Mouse (Mus musculus) B cell, adult 2 months (primary cell): Measurements from ENCODE around the gene Serpinb9b.
"Not testable (repeated sequence)": the region's sequence is repeated elsewhere in the genome, so short reads cannot be mapped to it uniquely, and the experiment has no call there.

Experiments
- DNase-seq, 2 experiments: peaks; one replicate each; pipeline ENCODE4 v3.0.0; 2022

Serpinb9b gene

DNA sequence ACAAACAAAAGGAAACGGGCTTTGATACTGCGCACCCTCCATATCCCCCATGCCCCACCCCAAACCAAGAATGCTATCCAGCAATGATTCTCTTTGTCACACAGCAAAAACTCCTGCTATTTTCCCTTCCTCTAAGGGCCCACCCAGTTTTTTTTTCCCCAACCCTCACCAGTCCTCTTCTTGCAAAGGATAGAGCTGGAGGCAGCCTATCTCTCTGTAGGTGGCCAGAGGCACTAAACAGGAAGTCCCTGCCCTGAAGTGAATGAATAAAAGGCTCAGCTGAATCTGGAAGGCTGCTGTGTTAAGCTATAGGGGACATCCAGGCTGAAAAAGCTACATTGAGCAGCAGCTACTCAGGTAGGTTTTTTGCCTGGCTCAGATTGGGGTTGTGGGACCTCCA is at the start of gene Serpinb9b:
Serpinb9b (plus strand) TSS at position 173 of the 400 bp plus-strand sequence.
- DNase-seq = no peak

DNA sequence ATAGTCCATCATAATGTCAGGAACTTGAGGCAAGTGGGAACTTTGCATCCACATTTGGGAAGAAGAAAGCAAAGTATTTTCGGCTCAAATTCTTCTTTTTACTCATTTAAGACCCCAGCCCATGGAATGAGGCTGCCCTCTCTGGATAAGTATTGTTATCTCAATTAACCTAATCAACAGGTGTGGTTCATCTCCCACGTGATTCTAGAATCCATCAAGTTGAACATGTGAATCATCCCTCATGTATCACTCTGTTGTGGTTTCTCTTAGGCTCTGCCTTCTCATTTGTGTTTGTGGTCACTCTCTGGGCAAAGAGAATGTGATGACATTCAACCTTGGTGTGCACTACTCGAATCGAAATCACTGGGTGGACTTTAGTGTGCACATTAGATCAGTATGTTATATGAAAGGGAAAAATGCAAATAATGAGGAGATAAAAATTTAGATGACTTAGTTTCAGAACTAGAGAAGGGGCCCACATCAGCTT is 44.6 kb upstream of the Serpinb9b start:
- no peak for DNase-seq

DNA sequence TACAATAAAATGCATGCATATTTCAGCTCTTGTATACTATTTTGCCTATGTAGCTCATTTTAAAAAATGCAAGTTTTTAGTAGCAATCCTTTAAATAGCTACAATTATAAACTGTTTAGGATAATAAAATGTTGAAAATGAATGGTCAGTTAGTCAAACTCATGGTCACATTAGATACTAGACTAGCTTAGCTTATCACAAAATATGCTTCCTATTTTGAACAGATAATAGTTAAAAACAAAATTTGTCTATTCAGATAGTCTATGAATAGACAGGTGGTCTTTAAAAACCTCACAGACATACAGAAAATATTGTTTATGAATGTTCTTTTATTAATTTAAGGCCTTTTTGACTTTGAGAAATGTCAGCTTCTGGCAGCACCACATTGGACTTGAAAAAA is 41.0 kb upstream of the Serpinb9b start:
- no peak for DNase-seq

DNA sequence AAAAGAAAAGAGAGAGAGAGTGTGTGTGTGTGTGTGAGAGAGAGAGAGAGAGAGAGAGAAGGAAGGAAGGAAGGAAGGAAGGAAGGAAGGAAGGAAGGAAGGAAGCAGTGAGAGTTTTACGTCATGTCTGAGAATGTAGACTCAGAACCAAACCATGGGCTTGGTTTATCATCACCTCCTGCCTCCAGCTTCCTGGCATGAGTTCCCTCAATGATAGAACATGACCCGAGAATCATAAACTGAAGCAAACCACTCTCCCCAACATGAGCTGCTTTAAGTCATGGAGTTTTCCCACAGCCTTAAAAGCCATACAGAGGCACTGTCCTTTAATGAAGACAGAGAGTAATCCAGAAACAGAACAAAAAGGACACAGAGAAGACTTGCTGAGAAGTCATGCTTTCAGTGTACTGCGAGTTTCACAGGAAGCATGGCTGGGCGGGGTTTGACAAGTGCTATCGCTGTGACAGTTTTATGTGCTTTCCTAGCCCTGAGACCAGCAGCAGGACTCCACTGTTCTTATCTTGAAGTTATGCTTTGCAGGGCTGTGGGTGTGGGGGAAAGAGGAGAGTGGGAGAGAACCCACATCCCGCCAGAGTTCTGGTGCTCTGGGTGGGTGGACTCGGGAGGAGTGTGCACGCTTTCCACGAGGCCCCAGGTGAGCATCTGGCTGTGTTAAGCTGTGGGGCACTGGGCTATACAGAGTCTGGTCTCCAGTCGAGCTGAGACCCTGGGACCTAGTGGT is 33.9 kb upstream of the Serpinb9b start:
- peak; percentile 43 to 44 for DNase-seq

DNA sequence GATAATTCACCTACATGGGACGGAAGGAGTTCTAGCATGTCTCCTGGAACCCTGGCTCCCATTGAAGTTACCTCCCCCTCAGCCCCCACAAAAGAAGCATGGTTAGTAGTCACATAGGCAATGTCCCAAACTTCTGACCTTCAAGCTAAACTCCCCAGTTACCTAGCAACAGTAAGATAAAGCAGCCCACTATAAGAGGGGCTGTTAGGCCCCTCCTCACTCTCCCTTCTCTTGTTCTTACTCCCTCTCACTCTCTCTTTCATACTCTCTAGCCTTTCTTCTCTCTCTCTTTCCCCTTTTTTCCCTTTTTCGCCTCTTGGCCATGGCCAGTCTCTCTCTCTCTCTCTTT is 33.3 kb upstream of the Serpinb9b start:
- no peak for DNase-seq

GRCm38 (mm10) chr13:32995051-32995450 is 32.2 kb upstream of the Serpinb9b start:
- DNase-seq = no peak

- no peak for DNase-seq
These were observed 25.9 kb upstream of the Serpinb9b start for GRCm38 (mm10) chr13:33001341-33001740.

GRCm38 (mm10) chr13:33002950-33003349 is 24.3 kb upstream of the Serpinb9b start, which contains the start of gene Serpinb9:
TSS of gene Serpinb9 (plus strand) at chr13:33003250.
- no peak for DNase-seq

GRCm38 (mm10) chr13:33003523-33004413 is 23.4 kb upstream of the Serpinb9b start:
- no peak for DNase-seq

GRCm38 (mm10) chr13:33004414-33005105 is 22.7 kb upstream of the Serpinb9b start:
- peak; percentile 82 to 84 for DNase-seq

GRCm38 (mm10) chr13:33005501-33006075 is 21.6 kb upstream of the Serpinb9b start:
- DNase-seq = no peak

GRCm38 (mm10) chr13:33006555-33006954 is 20.7 kb upstream of the Serpinb9b start:
- no peak for DNase-seq

GRCm38 (mm10) chr13:33012395-33012794 is 14.8 kb upstream of the Serpinb9b start:
- DNase-seq = no peak

DNA sequence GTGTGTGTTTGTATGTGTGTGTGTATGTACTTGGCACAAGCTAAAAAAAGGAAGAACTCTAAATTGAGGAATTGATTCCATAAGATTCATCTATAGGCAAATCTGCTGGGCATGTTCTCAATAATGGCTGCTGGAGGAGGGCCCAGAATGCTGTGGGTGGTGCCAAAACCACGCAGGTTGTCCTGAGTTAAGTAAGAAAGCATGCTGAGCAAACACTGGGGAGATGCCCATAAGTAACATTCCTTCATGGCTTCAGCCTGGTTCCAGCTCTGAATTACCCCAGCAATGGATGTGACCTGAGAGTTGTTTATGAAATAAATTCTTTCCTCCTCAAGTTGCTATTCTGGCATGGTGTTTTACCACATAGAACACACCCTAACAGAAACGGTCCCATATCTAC is 13.9 kb upstream of the Serpinb9b start:
- DNase-seq = no peak

DNA sequence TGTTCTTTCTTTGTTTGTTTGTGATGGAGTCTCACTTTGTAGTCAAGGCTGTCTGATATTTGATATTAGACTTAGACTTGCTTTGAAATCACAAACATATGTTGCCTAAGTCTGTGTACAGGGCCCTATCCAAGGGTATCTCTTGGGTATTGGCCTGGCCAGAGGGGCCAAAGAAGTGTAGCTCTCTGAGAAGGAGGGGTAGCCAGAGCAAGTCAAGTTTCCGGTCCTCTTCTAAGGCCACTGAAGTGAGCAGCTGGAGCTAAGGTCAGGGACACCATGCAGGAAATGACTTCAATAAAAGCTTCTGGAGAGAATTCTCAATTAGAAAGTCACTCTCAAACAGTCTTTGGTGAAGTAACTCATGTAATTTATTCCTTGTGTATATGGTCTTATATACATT is 4.8 kb upstream of the Serpinb9b start:
- no peak for DNase-seq

DNA sequence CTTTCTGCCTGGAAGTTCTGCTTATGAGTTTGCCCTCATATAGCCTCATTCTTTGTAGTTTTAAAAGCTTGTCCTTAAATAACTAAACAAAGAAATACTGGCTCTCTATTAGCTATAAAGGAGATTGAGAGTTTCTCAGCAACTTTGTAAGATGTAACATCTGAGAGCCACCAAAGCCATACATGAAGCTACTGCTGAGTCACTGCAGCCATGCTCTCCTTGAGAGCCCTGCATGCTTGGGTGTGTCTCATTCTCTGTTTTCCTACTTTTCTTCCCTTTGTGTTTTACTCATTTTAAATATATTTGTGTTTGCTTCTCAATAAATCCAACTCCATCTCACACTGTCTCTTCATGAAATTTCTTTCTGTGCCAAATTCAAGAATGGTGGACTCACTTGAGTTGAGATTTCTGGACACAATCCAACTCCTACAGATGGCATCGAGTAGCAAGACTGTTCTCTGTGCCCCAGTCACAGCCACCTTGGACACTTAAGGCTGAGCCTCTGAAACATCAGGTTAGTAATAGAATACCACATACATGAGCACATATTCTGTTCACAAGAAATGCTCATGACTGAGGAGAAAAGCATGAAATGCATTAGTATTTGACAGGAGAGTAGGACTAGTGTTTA is 674 bp upstream of the Serpinb9b start:
- DNase-seq = no peak

GRCm38 (mm10) chr13:33028146-33028545 is 930 bp downstream of the Serpinb9b start:
- DNase-seq = no peak

- DNase-seq = no peak
These were observed 1.3 kb downstream of the Serpinb9b start for GRCm38 (mm10) chr13:33028550-33028949.

- not testable (repeated sequence) for DNase-seq
These were observed 2.3 kb downstream of the Serpinb9b start for GRCm38 (mm10) chr13:33029478-33029877.

- no peak for DNase-seq
These were observed 3.1 kb downstream of the Serpinb9b start for GRCm38 (mm10) chr13:33030281-33030680.

GRCm38 (mm10) chr13:33035506-33035905 is 8.3 kb downstream of the Serpinb9b start:
- DNase-seq = no peak

DNA sequence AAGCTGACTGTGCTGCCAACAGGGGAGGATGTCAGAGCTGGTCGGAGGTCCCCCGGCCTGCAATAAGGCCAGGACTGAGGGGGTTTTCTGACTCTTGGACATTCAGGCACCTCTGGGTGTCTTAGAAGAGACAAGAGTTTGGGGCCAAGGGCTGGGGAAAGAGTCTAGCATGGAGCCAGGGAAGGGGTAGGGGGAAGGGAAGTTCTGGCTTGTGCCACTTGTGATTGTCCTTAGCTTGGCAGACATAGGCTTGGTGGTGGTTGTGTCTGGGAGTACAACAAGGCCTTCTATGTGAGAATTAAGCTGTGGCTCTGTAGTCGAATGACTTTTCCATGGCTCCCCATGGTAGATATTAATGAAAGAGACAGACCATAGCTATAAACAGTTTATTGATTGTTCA is 16.3 kb downstream of the Serpinb9b start:
- DNase-seq = no peak
